Mouse (Mus musculus): Measurements from ENCODE around the gene Coa7. TPM values are rescaled to one million over a fixed set of nuclear protein-coding genes. Genes with fewer than 3 reads are reported as not detected.
A peak's percentile ranks its signal among the peaks of the same experiment; 100 is the strongest.

The Coa7 gene
- polyA plus RNA-seq, 1 experiment, result 11.1 TPM

GRCm38 (mm10) chr4:108363355-108364110 lies 35.6 kb downstream of the Coa7 start:
- no peak overlapping the region for H3K27ac ChIP-seq (ENCODE audit: insufficient read depth, low read depth, low read length)
- no peak overlapping the region for H3K4me3 ChIP-seq (ENCODE audit: low read depth, low read length)
- H3K36me3 ChIP-seq (ENCODE audit: control insufficient read depth, insufficient read depth, low read length), result no peaks in the 10 kb centered on the region
- TF ChIP-seq CTCF (IDR thresholded peaks at IDR 0.05; ENCODE audit: extremely low read depth, insufficient read length, insufficient replicate concordance, low read depth, low read length) (no peak), POLR2A (IDR thresholded peaks at IDR 0.05; ENCODE audit: low read depth, low read length) (no peak)
- WGBS, result 70% methylated on average over 7 of the region's 7 CpGs
- H3K4me1 ChIP-seq (ENCODE audit: control insufficient read depth, insufficient read depth, insufficient read length, low read length), result peaks cover 4% of the 10 kb centered on the region
- no peaks in the 10 kb centered on the region for H3K27me3 ChIP-seq (ENCODE audit: control insufficient read depth, insufficient read depth, low read length)

- 68% methylated on average over 5 of the region's 5 CpGs for WGBS
- Histone ChIP-seq H3K27ac (ENCODE audit: insufficient read depth, low read depth, low read length) (no peak overlapping the region), H3K36me3 (ENCODE audit: control insufficient read depth, insufficient read depth, low read length) (no peaks in the 10 kb centered on the region)
These were observed 36.2 kb downstream of the Coa7 start for GRCm38 (mm10) chr4:108364111-108364476.

GRCm38 (mm10) chr4:108369254-108369653 lies 41.3 kb downstream of the Coa7 start:
- whole genome bisulfite sequencing, result 21% methylated on average over 5 of the region's 5 CpGs
- TF ChIP-seq CTCF (IDR thresholded peaks at IDR 0.05; ENCODE audit: extremely low read depth, insufficient read length, insufficient replicate concordance, low read depth, low read length) (peak; percentile 23; the same call in 1 of the 2 replicates), POLR2A (IDR thresholded peaks at IDR 0.05; ENCODE audit: low read depth, low read length) (no peak)
- no peaks in the 10 kb centered on the region for H3K36me3 ChIP-seq (ENCODE audit: control insufficient read depth, insufficient read depth, low read length)
- H3K4me1 ChIP-seq (ENCODE audit: control insufficient read depth, insufficient read depth, insufficient read length, low read length), result peaks cover 8% of the 10 kb centered on the region
- H3K27me3 ChIP-seq (ENCODE audit: control insufficient read depth, insufficient read depth, low read length), result no peaks in the 10 kb centered on the region
- peak overlapping the region; percentile 54; the same call in 1 of the 2 replicates for H3K27ac ChIP-seq (ENCODE audit: insufficient read depth, low read depth, low read length)
- H3K4me3 ChIP-seq (ENCODE audit: low read depth, low read length), result no peak overlapping the region

More at GRCm38 (mm10) chr4:108364111-108364476, 36.2 kb downstream of the Coa7 start:
- H3K4me1 ChIP-seq (ENCODE audit: control insufficient read depth, insufficient read depth, insufficient read length, low read length), result peaks cover 7% of the 10 kb centered on the region
- no peak overlapping the region for H3K4me3 ChIP-seq (ENCODE audit: low read depth, low read length)
- no peaks in the 10 kb centered on the region for H3K27me3 ChIP-seq (ENCODE audit: control insufficient read depth, insufficient read depth, low read length)
- TF ChIP-seq CTCF (IDR thresholded peaks at IDR 0.05; ENCODE audit: extremely low read depth, insufficient read length, insufficient replicate concordance, low read depth, low read length), result no peak
- no peak for TF ChIP-seq POLR2A (IDR thresholded peaks at IDR 0.05; ENCODE audit: low read depth, low read length)

- H3K27me3 ChIP-seq (ENCODE audit: control insufficient read depth, insufficient read depth, low read length), result no peaks in the 10 kb centered on the region
- peaks cover 8% of the 10 kb centered on the region for H3K4me1 ChIP-seq (ENCODE audit: control insufficient read depth, insufficient read depth, insufficient read length, low read length)
- H3K36me3 ChIP-seq (ENCODE audit: control insufficient read depth, insufficient read depth, low read length), result no peaks in the 10 kb centered on the region
- TF ChIP-seq CTCF (IDR thresholded peaks at IDR 0.05; ENCODE audit: extremely low read depth, insufficient read length, insufficient replicate concordance, low read depth, low read length), result no peak
- TF ChIP-seq POLR2A (IDR thresholded peaks at IDR 0.05; ENCODE audit: low read depth, low read length), result no peak
- H3K4me3 ChIP-seq (ENCODE audit: low read depth, low read length), result no peak overlapping the region
- WGBS, result 16% methylated on average over 4 of the region's 4 CpGs
- H3K27ac ChIP-seq (ENCODE audit: insufficient read depth, low read depth, low read length), result no peak overlapping the region
These were observed 42.5 kb downstream of the Coa7 start for GRCm38 (mm10) chr4:108370409-108370808.

- no peak overlapping the region for H3K27ac ChIP-seq (ENCODE audit: insufficient read depth, low read depth, low read length)
- H3K36me3 ChIP-seq (ENCODE audit: control insufficient read depth, insufficient read depth, low read length), result no peaks in the 10 kb centered on the region
- 91% methylated on average over 3 of the region's 3 CpGs for WGBS
- H3K27me3 ChIP-seq (ENCODE audit: control insufficient read depth, insufficient read depth, low read length), result no peaks in the 10 kb centered on the region
- H3K4me3 ChIP-seq (ENCODE audit: low read depth, low read length), result no peak overlapping the region
- TF ChIP-seq POLR2A (IDR thresholded peaks at IDR 0.05; ENCODE audit: low read depth, low read length) (no peak), CTCF (IDR thresholded peaks at IDR 0.05; ENCODE audit: extremely low read depth, insufficient read length, insufficient replicate concordance, low read depth, low read length) (no peak)
- H3K4me1 ChIP-seq (ENCODE audit: control insufficient read depth, insufficient read depth, insufficient read length, low read length), result peaks cover 8% of the 10 kb centered on the region
These were observed 43.5 kb downstream of the Coa7 start for GRCm38 (mm10) chr4:108371421-108371820.

GRCm38 (mm10) chr4:108372166-108372565 lies 44.2 kb downstream of the Coa7 start:
- no peaks in the 10 kb centered on the region for H3K36me3 ChIP-seq (ENCODE audit: control insufficient read depth, insufficient read depth, low read length)
- H3K4me3 ChIP-seq (ENCODE audit: low read depth, low read length), result no peak overlapping the region
- H3K4me1 ChIP-seq (ENCODE audit: control insufficient read depth, insufficient read depth, insufficient read length, low read length), result peaks cover 8% of the 10 kb centered on the region
- H3K27me3 ChIP-seq (ENCODE audit: control insufficient read depth, insufficient read depth, low read length), result no peaks in the 10 kb centered on the region
- no peak for TF ChIP-seq CTCF (IDR thresholded peaks at IDR 0.05; ENCODE audit: extremely low read depth, insufficient read length, insufficient replicate concordance, low read depth, low read length)
- TF ChIP-seq POLR2A (IDR thresholded peaks at IDR 0.05; ENCODE audit: low read depth, low read length), result no peak
- WGBS, result 82% methylated on average over 3 of the region's 3 CpGs
- H3K27ac ChIP-seq (ENCODE audit: insufficient read depth, low read depth, low read length), result no peak overlapping the region

- no peak for TF ChIP-seq POLR2A (IDR thresholded peaks at IDR 0.05; ENCODE audit: low read depth, low read length)
- TF ChIP-seq CTCF (IDR thresholded peaks at IDR 0.05; ENCODE audit: extremely low read depth, insufficient read length, insufficient replicate concordance, low read depth, low read length), result no peak
- peaks cover 20% of the 10 kb centered on the region for H3K27me3 ChIP-seq (ENCODE audit: control insufficient read depth, insufficient read depth, low read length)
- 91% methylated on average over 3 of the region's 3 CpGs for WGBS
- peaks cover 2% of the 10 kb centered on the region; the same call in 1 of the 2 replicates for H3K4me1 ChIP-seq (ENCODE audit: control insufficient read depth, insufficient read depth, insufficient read length, low read length)
- no peak overlapping the region for H3K27ac ChIP-seq (ENCODE audit: insufficient read depth, low read depth, low read length)
- H3K4me3 ChIP-seq (ENCODE audit: low read depth, low read length), result no peak overlapping the region
- H3K36me3 ChIP-seq (ENCODE audit: control insufficient read depth, insufficient read depth, low read length), result no peaks in the 10 kb centered on the region
These were observed 51.5 kb downstream of the Coa7 start for GRCm38 (mm10) chr4:108379476-108379875.

Data from small intestine, adult 2 months (tissue).